Mouse (Mus musculus): ENCODE measurements around the gene Dohh. TPM values are rescaled to one million over a fixed set of nuclear protein-coding genes. Genes with fewer than 3 reads are reported as not detected.

The Dohh gene
- polyA plus RNA-seq, 1 experiment from 2014 or later = 61.0 TPM

GRCm38 (mm10) chr10:81377793-81378552 lies 6.3 kb upstream of the Dohh start, which contains the start of gene Fzr1:
Fzr1 (minus strand) TSS chr10:81378516.
- under 1% methylated on average over 55 of the region's 59 CpGs for WGBS

DNA sequence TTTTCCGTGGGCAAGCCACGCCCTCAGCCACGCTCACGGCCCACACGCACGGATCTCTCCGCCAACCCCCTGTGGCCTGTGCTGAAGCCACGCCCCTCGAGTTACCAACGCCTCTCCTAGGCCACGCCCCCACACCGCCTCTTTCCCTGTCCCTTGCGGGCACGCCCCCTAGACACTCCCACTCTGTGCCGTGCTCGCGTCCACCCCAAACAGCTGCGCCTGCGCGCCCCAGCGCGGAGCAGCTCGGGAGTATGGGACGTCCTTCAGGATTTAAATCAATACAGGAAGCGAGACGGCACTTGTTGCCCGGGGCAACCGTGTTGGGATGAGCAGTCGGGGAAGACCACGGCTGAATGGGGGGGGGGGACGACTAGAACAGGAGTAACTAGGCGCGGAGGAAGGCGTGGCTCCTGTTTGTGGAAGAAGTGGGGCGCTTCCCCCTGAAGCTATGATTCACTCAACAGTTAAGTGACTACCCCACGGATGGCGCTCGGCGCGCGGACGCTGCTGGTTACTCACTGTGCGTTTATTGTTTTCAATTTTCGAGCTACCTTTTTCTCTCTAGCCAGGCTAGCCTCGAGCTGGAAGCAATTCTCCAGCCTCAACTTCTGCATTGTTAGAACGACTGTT lies 5.6 kb upstream of the Dohh start:
- Histone ChIP-seq H3K4me2 (ENCODE audit: low read depth, low read length, severe bottlenecking) (peak overlapping the region; percentile 65), H3K9ac (ENCODE audit: low read length) (peak overlapping the region; percentile 94), H3K36me3 (ENCODE audit: control insufficient read depth, insufficient read depth, low read length) (peaks cover 6% of the 10 kb centered on the region; the same call in 1 of the 2 replicates), H3K4me3 (ENCODE audit: low read depth, low read length) (peak overlapping the region; percentile 89), H3K4me1 (replicated peaks; ENCODE audit: control insufficient read depth, insufficient read depth, low read length) (peaks cover 17% of the 10 kb centered on the region), H3K27ac (ENCODE audit: low read depth, low read length) (peak overlapping the region; percentile 75), H3K27me3 (ENCODE audit: control insufficient read depth, insufficient read depth, low read length) (no peaks in the 10 kb centered on the region), H3K9me3 (ENCODE audit: control insufficient read depth, low read length) (no peaks in the 10 kb centered on the region)
- under 1% methylated on average over 46 of the region's 46 CpGs for WGBS
- peak; percentile 100 for DNase-seq (ENCODE audit: low spot score)
- ATAC-seq (replicated peaks; ENCODE audit: low FRiP score) = peak; percentile 97

More at GRCm38 (mm10) chr10:81377793-81378552, 6.3 kb upstream of the Dohh start, which contains the start of gene Fzr1:
- Histone ChIP-seq H3K36me3 (ENCODE audit: control insufficient read depth, insufficient read depth, low read length) (peaks cover 6% of the 10 kb centered on the region; the same call in 1 of the 2 replicates), H3K4me3 (ENCODE audit: low read depth, low read length) (peak within 1 kb of the TSS; percentile 89), H3K9me3 (ENCODE audit: control insufficient read depth, low read length) (no peaks in the 10 kb centered on the region), H3K9ac (ENCODE audit: low read length) (peak within 1 kb of the TSS; percentile 94), H3K4me2 (ENCODE audit: low read depth, low read length, severe bottlenecking) (peak within 1 kb of the TSS; percentile 88), H3K27me3 (ENCODE audit: control insufficient read depth, insufficient read depth, low read length) (no peaks in the 10 kb centered on the region), H3K27ac (ENCODE audit: low read depth, low read length) (peak within 1 kb of the TSS; percentile 75), H3K4me1 (replicated peaks; ENCODE audit: control insufficient read depth, insufficient read depth, low read length) (peaks cover 17% of the 10 kb centered on the region)
- DNase-seq (ENCODE audit: low spot score) = no peak
- peak; percentile 66 for ATAC-seq (replicated peaks; ENCODE audit: low FRiP score)

DNA sequence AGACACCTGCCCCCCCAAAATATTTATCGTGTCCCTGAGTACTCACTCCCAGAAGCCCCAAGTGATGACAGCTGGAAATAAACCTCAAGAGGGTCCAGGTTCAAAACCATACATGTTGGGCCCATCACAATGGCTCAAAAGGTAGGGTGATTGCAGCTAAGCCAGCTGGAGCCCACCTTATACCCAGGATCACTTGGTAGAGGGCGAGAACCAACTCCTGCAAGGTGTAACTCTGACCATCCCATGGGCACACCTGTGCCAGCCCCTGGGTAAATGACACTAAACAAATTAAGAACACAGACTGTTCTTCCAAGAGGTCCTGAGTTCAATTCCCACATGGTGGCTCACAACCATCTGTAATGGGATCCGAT lies 5.1 kb upstream of the Dohh start:
- Histone ChIP-seq H3K9ac (ENCODE audit: low read length) (peak overlapping the region; percentile 64), H3K9me3 (ENCODE audit: control insufficient read depth, low read length) (no peaks in the 10 kb centered on the region), H3K27me3 (ENCODE audit: control insufficient read depth, insufficient read depth, low read length) (no peaks in the 10 kb centered on the region), H3K4me2 (ENCODE audit: low read depth, low read length, severe bottlenecking) (peak overlapping the region; percentile 65), H3K4me1 (replicated peaks; ENCODE audit: control insufficient read depth, insufficient read depth, low read length) (peaks cover 17% of the 10 kb centered on the region), H3K27ac (ENCODE audit: low read depth, low read length) (peak overlapping the region; percentile 75), H3K36me3 (ENCODE audit: control insufficient read depth, insufficient read depth, low read length) (peaks cover 5% of the 10 kb centered on the region; the same call in 1 of the 2 replicates), H3K4me3 (ENCODE audit: low read depth, low read length) (peak overlapping the region; percentile 89)
- ATAC-seq (replicated peaks; ENCODE audit: low FRiP score) (no peak; the same call in 1 of the 2 replicates), DNase-seq (ENCODE audit: low spot score) (no peak)
- 55% methylated on average over 3 of the region's 3 CpGs for WGBS

GRCm38 (mm10) chr10:81379809-81380378 lies 4.3 kb upstream of the Dohh start:
- Histone ChIP-seq H3K36me3 (ENCODE audit: control insufficient read depth, insufficient read depth, low read length) (peaks cover 3% of the 10 kb centered on the region; the same call in 1 of the 2 replicates), H3K27me3 (ENCODE audit: control insufficient read depth, insufficient read depth, low read length) (no peaks in the 10 kb centered on the region), H3K9me3 (ENCODE audit: control insufficient read depth, low read length) (no peaks in the 10 kb centered on the region), H3K4me3 (ENCODE audit: low read depth, low read length) (no peak overlapping the region), H3K9ac (ENCODE audit: low read length) (no peak overlapping the region), H3K27ac (ENCODE audit: low read depth, low read length) (no peak overlapping the region), H3K4me2 (ENCODE audit: low read depth, low read length, severe bottlenecking) (no peak overlapping the region), H3K4me1 (replicated peaks; ENCODE audit: control insufficient read depth, insufficient read depth, low read length) (peaks cover 18% of the 10 kb centered on the region)
- ATAC-seq (replicated peaks; ENCODE audit: low FRiP score) (no peak), DNase-seq (ENCODE audit: low spot score) (no peak)
- 88% methylated on average over 6 of the region's 6 CpGs for WGBS

GRCm38 (mm10) chr10:81382039-81382438 lies 2.2 kb upstream of the Dohh start:
- Histone ChIP-seq H3K9ac (ENCODE audit: low read length) (0 out of 2 replicates have a peak overlapping the region, but pooled peaks have one; percentile 12), H3K27me3 (ENCODE audit: control insufficient read depth, insufficient read depth, low read length) (no peaks in the 10 kb centered on the region), H3K4me2 (ENCODE audit: low read depth, low read length, severe bottlenecking) (no peak overlapping the region), H3K4me1 (replicated peaks; ENCODE audit: control insufficient read depth, insufficient read depth, low read length) (peaks cover 14% of the 10 kb centered on the region), H3K4me3 (ENCODE audit: low read depth, low read length) (no peak overlapping the region), H3K36me3 (ENCODE audit: control insufficient read depth, insufficient read depth, low read length) (no peaks in the 10 kb centered on the region; the same call in 1 of the 2 replicates), H3K9me3 (ENCODE audit: control insufficient read depth, low read length) (no peaks in the 10 kb centered on the region), H3K27ac (ENCODE audit: low read depth, low read length) (no peak overlapping the region)
- WGBS = 88% methylated on average over 5 of the region's 5 CpGs
- no peak for ATAC-seq (replicated peaks; ENCODE audit: low FRiP score)
- DNase-seq (ENCODE audit: low spot score) = no peak

- peaks cover 7% of the 10 kb centered on the region for H3K4me1 ChIP-seq (replicated peaks; ENCODE audit: control insufficient read depth, insufficient read depth, low read length)
- H3K9me3 ChIP-seq (ENCODE audit: control insufficient read depth, low read length) = no peaks in the 10 kb centered on the region
- ATAC-seq (replicated peaks; ENCODE audit: low FRiP score) = 0 out of 2 replicates have a peak, but pooled peaks have one; percentile 11
- WGBS = under 1% methylated on average over 19 of the region's 19 CpGs
- peaks cover 2% of the 10 kb centered on the region; the same call in 1 of the 2 replicates for H3K36me3 ChIP-seq (ENCODE audit: control insufficient read depth, insufficient read depth, low read length)
- peak overlapping the region; percentile 94 for H3K4me2 ChIP-seq (ENCODE audit: low read depth, low read length, severe bottlenecking)
- no peaks in the 10 kb centered on the region for H3K27me3 ChIP-seq (ENCODE audit: control insufficient read depth, insufficient read depth, low read length)
- H3K4me3 ChIP-seq (ENCODE audit: low read depth, low read length) = peak overlapping the region; percentile 90
- peak overlapping the region; percentile 64 for H3K27ac ChIP-seq (ENCODE audit: low read depth, low read length)
- DNase-seq (ENCODE audit: low spot score) = no peak
- peak overlapping the region; percentile 79 for H3K9ac ChIP-seq (ENCODE audit: low read length)
These were observed 366 bp downstream of the Dohh start for GRCm38 (mm10) chr10:81384605-81384982.

- ATAC-seq (replicated peaks; ENCODE audit: low FRiP score) (no peak), DNase-seq (ENCODE audit: low spot score) (no peak)
- peaks cover 2% of the 10 kb centered on the region; the same call in 1 of the 2 replicates for H3K36me3 ChIP-seq (ENCODE audit: control insufficient read depth, insufficient read depth, low read length)
- H3K27me3 ChIP-seq (ENCODE audit: control insufficient read depth, insufficient read depth, low read length) = no peaks in the 10 kb centered on the region
- H3K27ac ChIP-seq (ENCODE audit: low read depth, low read length) = no peak overlapping the region
- H3K9ac ChIP-seq (ENCODE audit: low read length) = no peak overlapping the region
- H3K4me2 ChIP-seq (ENCODE audit: low read depth, low read length, severe bottlenecking) = peak overlapping the region; percentile 94
- 87% methylated on average over 22 of the region's 22 CpGs for WGBS
- peak overlapping the region; percentile 90; the same call in 1 of the 2 replicates for H3K4me3 ChIP-seq (ENCODE audit: low read depth, low read length)
- H3K9me3 ChIP-seq (ENCODE audit: control insufficient read depth, low read length) = no peaks in the 10 kb centered on the region
- peaks cover 7% of the 10 kb centered on the region for H3K4me1 ChIP-seq (replicated peaks; ENCODE audit: control insufficient read depth, insufficient read depth, low read length)
These were observed 1.5 kb downstream of the Dohh start for GRCm38 (mm10) chr10:81385603-81386306.

GRCm38 (mm10) chr10:81387716-81388115 lies 3.5 kb downstream of the Dohh start:
- 95% methylated on average over 20 of the region's 20 CpGs for WGBS
- peaks cover 2% of the 10 kb centered on the region; the same call in 1 of the 2 replicates for H3K36me3 ChIP-seq (ENCODE audit: control insufficient read depth, insufficient read depth, low read length)

More at GRCm38 (mm10) chr10:81387716-81388115, 3.5 kb downstream of the Dohh start:
- ATAC-seq (replicated peaks; ENCODE audit: low FRiP score) = no peak
- Histone ChIP-seq H3K4me3 (ENCODE audit: low read depth, low read length) (no peak overlapping the region), H3K4me2 (ENCODE audit: low read depth, low read length, severe bottlenecking) (no peak overlapping the region), H3K27me3 (ENCODE audit: control insufficient read depth, insufficient read depth, low read length) (no peaks in the 10 kb centered on the region), H3K4me1 (replicated peaks; ENCODE audit: control insufficient read depth, insufficient read depth, low read length) (peaks cover 7% of the 10 kb centered on the region), H3K27ac (ENCODE audit: low read depth, low read length) (no peak overlapping the region), H3K9me3 (ENCODE audit: control insufficient read depth, low read length) (no peaks in the 10 kb centered on the region), H3K9ac (ENCODE audit: low read length) (no peak overlapping the region)
- DNase-seq (ENCODE audit: low spot score) = no peak
